Mouse (Mus musculus) lung, postnatal 14 days (tissue): ENCODE data around the gene Ppp1r13l.
A peak's percentile ranks its signal among the peaks of the same experiment; 100 is the strongest.

Experiments used
- DNase-seq: peaks from one replicate; pipeline ENCODE4 v3.0.0; 2021

Gene Ppp1r13l

GRCm38 (mm10) chr7:19338060-19338459 is 21.5 kb upstream of the Ppp1r13l start:
- no peak for DNase-seq

GRCm38 (mm10) chr7:19338596-19338995 is 21.0 kb upstream of the Ppp1r13l start:
- DNase-seq = no peak

DNA sequence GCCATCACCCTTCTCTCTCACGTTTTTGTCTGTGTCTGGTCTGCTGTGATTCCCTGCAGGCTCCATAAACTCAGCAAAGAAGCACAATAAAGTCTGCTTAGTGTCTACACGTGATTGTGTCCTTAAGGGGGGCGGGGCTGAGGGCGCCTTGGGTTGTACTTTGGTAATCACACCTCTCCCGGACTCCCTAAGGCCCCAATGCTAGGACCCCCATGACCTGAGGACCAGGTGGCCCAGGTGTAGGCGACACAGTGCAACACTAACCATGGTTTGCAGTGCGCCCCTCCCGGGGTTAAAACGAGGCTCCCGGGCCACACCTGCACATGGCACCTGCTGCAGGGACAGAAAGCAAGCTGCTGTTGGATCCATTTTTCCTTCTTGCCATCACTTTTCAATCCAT is 18.3 kb upstream of the Ppp1r13l start:
- DNase-seq = no peak

- DNase-seq = no peak
Measured at GRCm38 (mm10) chr7:19341761-19342409, 17.7 kb upstream of the Ppp1r13l start.

DNA sequence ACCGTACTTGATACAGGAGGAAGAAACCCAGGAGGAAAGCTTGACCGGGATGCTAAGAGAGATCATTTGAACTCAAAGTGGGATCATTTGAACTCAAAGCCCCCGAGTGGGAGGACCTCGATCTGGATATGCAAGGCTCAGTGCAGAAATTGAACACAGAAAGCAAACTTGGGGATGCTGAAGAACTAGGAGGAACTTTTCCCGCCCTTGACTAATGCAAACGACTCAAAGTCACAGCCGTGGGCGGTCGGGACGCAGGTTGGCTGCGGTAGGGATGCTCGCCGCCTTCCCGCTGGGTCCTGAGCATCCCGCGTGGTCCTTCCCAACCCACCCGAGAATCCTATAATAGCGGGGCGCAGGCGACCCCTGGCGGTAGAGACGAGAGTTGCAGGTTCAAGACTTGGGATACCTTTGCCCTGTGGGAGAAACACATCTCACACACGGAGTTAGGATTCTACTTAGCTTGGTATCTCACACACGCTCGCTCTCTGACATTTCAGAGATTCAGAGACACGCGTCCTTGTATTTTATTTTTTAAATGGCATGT is 17.0 kb upstream of the Ppp1r13l start:
- peak; percentile 91 for DNase-seq

DNA sequence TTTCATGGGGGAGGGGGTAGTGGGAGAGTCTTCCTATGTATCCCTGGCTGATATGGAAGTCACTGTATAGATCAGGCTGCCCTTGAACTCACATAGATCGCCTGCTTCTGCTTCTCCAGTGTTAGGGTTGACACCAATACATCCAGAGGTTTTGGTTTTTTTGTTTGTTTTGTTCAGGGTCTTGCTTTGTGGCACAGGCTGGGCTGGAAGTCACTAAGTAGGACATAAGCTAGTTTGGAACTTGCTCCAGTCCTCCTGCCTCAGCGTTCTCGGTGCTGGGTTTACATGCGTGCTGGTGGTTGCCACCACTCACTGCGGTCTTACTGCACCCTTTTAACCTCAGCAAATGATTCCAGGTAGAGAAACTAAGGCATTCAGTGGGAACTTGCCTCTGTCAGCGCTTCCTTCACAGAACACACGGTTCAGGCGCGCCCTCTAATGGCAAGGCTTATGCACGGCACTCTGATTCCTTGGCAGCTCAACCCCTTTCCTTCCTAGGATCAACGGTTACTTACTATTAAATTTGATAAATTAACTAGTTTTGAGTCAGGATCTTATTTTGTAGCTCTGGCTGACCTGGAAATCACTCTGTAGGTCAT is 16.2 kb upstream of the Ppp1r13l start:
- DNase-seq = peak; percentile 82

- no peak for DNase-seq
Measured at GRCm38 (mm10) chr7:19344237-19344847, 15.2 kb upstream of the Ppp1r13l start, which contains the start of gene Ercc1. Ercc1 (plus strand) TSS chr7:19344778.

DNA sequence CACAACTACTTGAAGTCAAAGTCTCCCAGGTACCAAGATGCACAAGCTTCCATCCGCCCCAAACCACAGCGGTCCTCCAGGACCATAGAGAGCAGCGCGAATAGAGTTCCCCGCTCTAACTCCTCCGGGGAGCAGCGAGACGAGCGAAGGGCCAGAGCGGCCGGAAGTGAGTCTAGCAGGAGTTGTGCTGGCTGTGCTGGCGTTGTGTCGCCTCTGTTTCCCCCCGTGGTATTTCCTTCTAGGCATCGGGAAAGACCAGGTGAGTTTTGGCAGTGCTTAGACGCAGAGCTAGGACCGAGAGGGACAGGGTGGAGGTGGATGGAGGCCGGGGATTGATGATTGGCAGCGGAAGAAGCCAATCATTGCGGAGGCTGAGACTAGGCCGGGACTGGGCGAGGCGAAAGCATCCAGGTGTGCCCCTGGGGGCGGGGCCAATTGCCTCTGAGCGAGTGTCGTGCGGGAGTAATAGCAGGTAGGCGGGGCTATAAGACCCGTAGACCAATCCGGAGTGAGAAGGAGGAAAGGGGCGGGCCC is 14.5 kb upstream of the Ppp1r13l start:
- DNase-seq = peak; percentile 93

- DNase-seq = no peak
Measured at GRCm38 (mm10) chr7:19349188-19349915, 10.2 kb upstream of the Ppp1r13l start.

GRCm38 (mm10) chr7:19350221-19350620 is 9.3 kb upstream of the Ppp1r13l start:
- DNase-seq = no peak

GRCm38 (mm10) chr7:19354991-19355390 is 4.6 kb upstream of the Ppp1r13l start:
- no peak for DNase-seq

- DNase-seq = no peak
Measured at GRCm38 (mm10) chr7:19356311-19356710, 3.2 kb upstream of the Ppp1r13l start.

DNA sequence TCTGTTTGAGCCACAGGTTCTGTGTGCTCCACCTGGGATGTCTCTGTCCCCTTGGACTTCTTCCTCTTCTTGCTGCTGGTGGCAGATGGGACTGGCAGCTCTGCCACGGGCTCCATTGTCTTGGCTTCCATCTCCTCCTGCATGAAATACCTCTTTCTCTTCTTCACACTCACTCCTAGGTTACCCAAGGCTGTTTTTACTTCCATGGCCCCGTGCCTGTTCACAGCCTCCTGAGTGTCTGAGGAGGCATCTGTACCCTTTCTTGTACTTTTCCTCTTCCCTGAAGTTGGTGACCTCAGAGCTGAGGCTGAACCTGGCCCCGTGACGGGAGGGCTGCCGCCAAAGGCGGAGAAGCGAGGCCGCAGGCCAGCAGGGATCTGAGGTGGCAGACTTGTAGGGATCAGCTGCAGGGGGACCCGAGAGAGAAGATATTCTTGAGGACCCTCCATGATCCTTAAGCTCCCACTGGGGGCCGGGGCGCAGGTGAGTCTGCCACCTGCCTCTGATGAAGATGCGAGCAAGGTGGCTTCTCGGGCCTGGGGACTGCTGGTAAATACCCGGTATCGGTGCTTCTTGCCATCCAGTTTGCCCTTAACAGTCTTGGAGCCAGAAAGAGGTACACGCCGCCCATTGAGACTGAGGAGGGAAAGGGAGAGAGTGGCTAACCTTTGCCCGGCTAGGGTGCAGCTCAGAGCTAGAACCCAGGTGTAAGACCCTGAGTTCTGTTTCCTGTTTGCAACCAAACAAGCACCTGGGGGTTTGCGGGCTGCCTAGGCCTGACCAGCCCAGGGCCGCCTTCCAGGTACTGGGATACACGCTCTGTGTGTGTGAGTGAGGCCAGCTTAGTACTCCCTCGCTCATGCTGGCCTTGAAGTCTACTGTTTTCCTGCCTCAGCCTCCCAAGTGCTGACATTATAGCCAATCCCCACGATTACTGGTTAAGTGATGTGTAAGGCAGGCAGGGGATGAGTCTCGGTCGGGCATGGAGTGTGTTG is 1.9 kb upstream of the Ppp1r13l start:
- DNase-seq = no peak

GRCm38 (mm10) chr7:19358634-19359033 is 915 bp upstream of the Ppp1r13l start:
- DNase-seq = no peak

GRCm38 (mm10) chr7:19359892-19360641 is 518 bp downstream of the Ppp1r13l start:
- peak; percentile 69 for DNase-seq

DNA sequence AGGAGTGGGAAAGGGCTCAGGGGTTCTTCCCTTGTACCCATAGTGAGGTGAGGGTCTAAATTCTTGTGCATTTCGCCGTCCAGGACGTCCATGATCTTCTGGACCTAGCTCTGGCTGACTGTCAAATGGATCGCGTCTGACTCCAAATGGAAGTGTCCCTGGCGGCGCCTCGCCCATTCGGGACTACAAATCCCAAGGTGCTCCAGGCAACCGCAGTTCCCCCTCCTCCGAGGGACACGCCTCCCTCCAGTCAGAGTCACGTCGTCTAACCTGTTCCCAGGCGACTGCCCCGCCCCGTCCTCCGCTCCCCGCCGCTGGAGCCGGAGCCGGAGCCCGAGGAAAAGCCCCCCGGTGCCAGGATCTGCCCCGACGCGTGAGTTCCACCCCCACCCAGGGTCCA is 1.4 kb downstream of the Ppp1r13l start:
- DNase-seq = peak; percentile 92

DNA sequence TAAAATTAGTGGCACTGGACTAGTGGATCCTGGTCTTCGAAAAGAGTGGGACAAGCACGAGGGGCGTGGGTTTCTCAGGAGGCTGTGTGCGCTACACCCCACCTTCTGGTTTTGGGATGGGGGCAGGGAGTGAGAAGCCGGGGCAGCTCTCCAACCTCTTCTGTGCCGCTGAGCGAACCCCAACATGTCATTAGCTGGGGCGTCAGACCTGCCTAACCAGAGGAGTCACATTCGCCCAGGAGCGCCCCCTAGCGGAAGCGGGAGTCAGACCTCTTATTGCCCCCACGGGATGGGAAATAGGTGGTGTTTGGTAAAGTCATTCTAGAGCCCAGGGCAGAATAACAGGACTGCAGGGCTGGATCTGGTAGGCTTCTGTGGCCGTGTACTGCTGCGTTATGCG is 2.2 kb downstream of the Ppp1r13l start:
- DNase-seq = peak; percentile 86

DNA sequence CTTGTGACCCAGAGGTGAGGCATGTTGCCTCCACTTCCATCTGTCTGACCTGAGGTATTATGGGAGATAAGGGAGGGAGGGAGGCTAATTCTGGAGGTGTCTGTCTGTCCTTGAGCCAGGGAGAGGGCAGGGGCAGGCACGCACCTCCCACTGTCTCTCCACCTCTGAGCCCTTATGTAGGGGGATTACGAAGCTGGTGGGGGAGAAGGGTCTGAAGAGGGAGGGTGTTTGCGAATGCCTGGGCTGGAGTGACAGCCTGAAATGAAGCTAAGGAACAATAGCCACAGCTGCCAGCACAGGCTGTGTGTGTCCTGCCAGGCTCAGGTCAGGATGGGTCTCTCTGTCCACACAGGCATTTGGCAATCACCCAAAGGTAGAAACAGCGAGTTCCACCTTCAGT is 2.7 kb downstream of the Ppp1r13l start:
- no peak for DNase-seq

- DNase-seq = peak; percentile 84
Measured at GRCm38 (mm10) chr7:19363881-19364280, 4.3 kb downstream of the Ppp1r13l start.

DNA sequence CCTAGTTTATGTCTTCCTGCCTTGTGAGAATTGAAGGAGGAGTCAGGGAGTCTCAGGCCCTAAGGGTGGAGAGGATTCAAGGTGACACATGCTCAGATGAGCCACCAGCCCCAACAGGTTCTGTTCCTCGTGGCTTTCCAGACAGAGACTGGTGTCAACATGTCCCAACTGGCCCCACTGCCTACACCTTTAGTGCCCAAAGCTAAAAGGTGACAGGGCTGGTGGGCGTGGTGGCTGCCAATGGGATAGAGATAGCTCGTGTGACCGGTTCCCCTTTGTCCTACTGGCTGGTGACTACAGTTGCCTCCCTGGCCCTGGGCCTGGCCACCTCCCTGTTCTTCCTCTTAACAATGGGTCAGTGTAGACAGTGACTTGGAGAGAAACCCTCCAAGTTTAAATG is 5.8 kb downstream of the Ppp1r13l start:
- DNase-seq = no peak

DNA sequence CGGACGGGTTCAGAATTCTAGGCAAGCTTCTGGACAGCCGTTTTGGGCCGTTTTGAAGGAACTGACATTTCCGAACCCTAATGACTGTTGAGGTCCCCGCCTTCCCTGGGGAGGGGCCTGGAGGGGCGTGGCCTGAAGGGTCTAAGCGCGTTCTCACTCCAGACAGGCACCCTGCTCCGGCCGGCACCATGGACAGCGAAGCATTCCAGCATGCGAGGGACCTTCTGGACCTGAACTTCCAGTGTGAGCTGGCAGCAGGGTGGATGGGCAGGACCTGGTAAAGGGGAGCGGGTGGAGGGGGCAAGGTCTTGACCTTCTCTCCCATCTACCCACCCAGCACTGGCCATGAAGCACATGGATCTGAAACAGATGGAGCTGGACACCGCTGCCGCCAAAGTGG is 8.8 kb downstream of the Ppp1r13l start:
- peak; percentile 64 for DNase-seq
